Mouse (Mus musculus) kidney, postnatal 0 days (tissue): ENCODE results near the gene Clstn3. TPM values are rescaled to one million over a fixed set of nuclear protein-coding genes. Genes with fewer than 3 reads are reported as not detected.

ENCODE experiments used
- ATAC-seq: fragments of 200-750 bp; cut with Nextera tagmentation; replicated peaks from 2 replicates; pipeline ENCODE4 v1.8.0; 2017; ENCODE audit warnings: low read depth, moderate number of reproducible peaks, moderate TSS enrichment, moderate library complexity; ENCODE audit not compliant: low FRiP score
- DNase-seq: peaks from one replicate; pipeline ENCODE4 v3.0.0-alpha.2; 2016; ENCODE audit warnings: low spot score
- H3K27ac ChIP-seq: fragments of 300-500 bp; sonication (generic); 2 replicates; pipeline ENCODE4 v1.5.1; 2014; ENCODE audit warnings: mild to moderate bottlenecking
- H3K27me3 ChIP-seq: fragments of 300-500 bp; sonication (generic); 2 replicates; pipeline ENCODE4 v1.6.1; 2014; ENCODE audit warnings: low read length, mixed read lengths; ENCODE audit not compliant: insufficient read depth
- H3K36me3 ChIP-seq: fragments of 300-500 bp; sonication (generic); 2 replicates; pipeline ENCODE4 v1.6.1; 2014; ENCODE audit warnings: low read length, mixed read lengths; ENCODE audit not compliant: insufficient read depth
- H3K4me1 ChIP-seq: fragments of 300-500 bp; sonication (generic); replicated peaks from 2 replicates; pipeline ENCODE4 v1.6.1; 2014; ENCODE audit warnings: antibody characterized with exemption, low read length, mixed read lengths; ENCODE audit not compliant: insufficient read depth
- H3K4me2 ChIP-seq: fragments of 300-500 bp; sonication (generic); 2 replicates; pipeline ENCODE4 v1.6.1; 2014; ENCODE audit warnings: mild to moderate bottlenecking, low read length, moderate library complexity, mixed read lengths
- H3K4me3 ChIP-seq: fragments of 300-500 bp; sonication (generic); replicated peaks from 2 replicates; pipeline ENCODE4 v1.5.1; 2014; ENCODE audit warnings: low read depth, low read length
- H3K9ac ChIP-seq: fragments of 300-500 bp; sonication (generic); 2 replicates; pipeline ENCODE4 v1.6.1; 2014; ENCODE audit warnings: low read depth, low read length
- H3K9me3 ChIP-seq: fragments of 300-500 bp; sonication (generic); replicated peaks from 2 replicates; pipeline ENCODE4 v1.6.1; 2016; ENCODE audit warnings: low read length, inconsistent platforms, mixed read lengths
- CTCF ChIP-seq: IDR thresholded peaks from 2 replicates; pipeline ENCODE4 v1.5.1; 2016; ENCODE audit warnings: antibody characterized with exemption, low read depth, mild to moderate bottlenecking, moderate library complexity
- WGBS: fragments of 180-500 bp; shearing (Covaris S2); extraction: QIAGEN DNeasy Blood & Tissue Kit; methylation state at CpG from one replicate; pipeline ENCODE4 v1.1.7; 2014; 5-methylcytosine and 5-hydroxymethylcytosine counted together
- polyA plus RNA-seq: library from polyadenylated mRNA; unstranded; fragments of >200 nt; fragmentation: Nextera tagmentation; extraction: Ambion mirVana; gene quantifications from 2 replicates; pipeline ENCODE4 v1.2.1, GENCODE M21; 2015

The Clstn3 gene
- polyA plus RNA-seq, 1 experiment from 2014 or later = 2.5 TPM

- Histone ChIP-seq H3K27ac (no peak overlapping the region), H3K9me3 (no peaks in the 10 kb centered on the region), H3K4me1 (no peaks in the 10 kb centered on the region), H3K4me2 (no peak overlapping the region), H3K4me3 (no peak overlapping the region), H3K9ac (no peak overlapping the region), H3K36me3 (no peaks in the 10 kb centered on the region), H3K27me3 (no peaks in the 10 kb centered on the region)
- TF ChIP-seq CTCF = no peak
- ATAC-seq (no peak), DNase-seq (no peak)
- WGBS = 52% methylated on average over 4 of the region's 4 CpGs
Measured at GRCm38 (mm10) chr6:124505028-124505427, 40.4 kb upstream of the Clstn3 start.

GRCm38 (mm10) chr6:124502021-124502420 lies 37.4 kb upstream of the Clstn3 start:
- Histone ChIP-seq H3K27me3 (no peaks in the 10 kb centered on the region), H3K9me3 (no peaks in the 10 kb centered on the region), H3K4me3 (no peak overlapping the region), H3K36me3 (no peaks in the 10 kb centered on the region), H3K4me2 (no peak overlapping the region), H3K4me1 (no peaks in the 10 kb centered on the region), H3K9ac (no peak overlapping the region), H3K27ac (no peak overlapping the region)
- no peak for ATAC-seq
- no peak for TF ChIP-seq CTCF
- WGBS = 82% methylated on average over 5 of the region's 5 CpGs
- no peak for DNase-seq

GRCm38 (mm10) chr6:124501473-124501872 lies 36.9 kb upstream of the Clstn3 start:
- TF ChIP-seq CTCF = no peak
- ATAC-seq (no peak), DNase-seq (no peak)
- Histone ChIP-seq H3K9ac (no peak overlapping the region), H3K9me3 (no peaks in the 10 kb centered on the region), H3K4me1 (no peaks in the 10 kb centered on the region), H3K4me2 (no peak overlapping the region), H3K27me3 (no peaks in the 10 kb centered on the region), H3K36me3 (no peaks in the 10 kb centered on the region), H3K4me3 (no peak overlapping the region), H3K27ac (no peak overlapping the region)
- 78% methylated on average over 4 of the region's 4 CpGs for WGBS

GRCm38 (mm10) chr6:124499914-124500566 lies 35.4 kb upstream of the Clstn3 start:
- ATAC-seq = no peak
- Histone ChIP-seq H3K9ac (no peak overlapping the region), H3K27me3 (no peaks in the 10 kb centered on the region), H3K27ac (no peak overlapping the region), H3K4me2 (no peak overlapping the region), H3K9me3 (no peaks in the 10 kb centered on the region), H3K36me3 (no peaks in the 10 kb centered on the region), H3K4me1 (no peaks in the 10 kb centered on the region), H3K4me3 (no peak overlapping the region)
- 39% methylated on average over 10 of the region's 10 CpGs for WGBS
- no peak for DNase-seq
- no peak for TF ChIP-seq CTCF

DNA sequence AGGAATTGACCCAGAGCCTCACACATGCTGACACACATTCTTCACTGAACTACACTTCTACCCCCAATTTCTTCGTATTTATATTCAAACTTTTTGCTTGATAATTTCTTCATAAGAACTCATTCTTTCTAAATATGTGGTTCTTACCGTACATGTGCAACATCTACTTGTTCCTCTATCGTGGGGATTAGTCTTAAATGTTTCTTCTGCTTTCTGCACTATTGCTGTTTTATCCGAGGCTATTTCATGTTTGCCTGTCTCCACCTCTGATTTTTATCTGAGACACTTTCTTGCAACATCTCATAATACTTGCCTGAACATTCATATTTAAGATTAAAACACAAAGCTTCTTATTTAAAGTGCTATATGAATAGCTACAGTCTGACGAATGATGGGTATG lies 31.5 kb upstream of the Clstn3 start:
- H3K9me3 ChIP-seq = no peaks in the 10 kb centered on the region
- no peaks in the 10 kb centered on the region for H3K36me3 ChIP-seq
- no peak for TF ChIP-seq CTCF
- no peak overlapping the region for H3K27ac ChIP-seq
- DNase-seq = no peak
- WGBS = 93% methylated on average over 5 of the region's 5 CpGs
- no peak overlapping the region for H3K4me2 ChIP-seq
- no peak for ATAC-seq
- no peak overlapping the region for H3K4me3 ChIP-seq
- no peaks in the 10 kb centered on the region for H3K27me3 ChIP-seq
- no peak overlapping the region for H3K9ac ChIP-seq
- 0 out of 2 replicates have a peak, but pooled peaks cover 9% of the 10 kb centered on the region for H3K4me1 ChIP-seq

- DNase-seq (no peak), ATAC-seq (no peak)
- H3K27ac ChIP-seq = 0 out of 2 replicates have a peak overlapping the region, but pooled peaks have one; percentile 47
- H3K36me3 ChIP-seq = no peaks in the 10 kb centered on the region
- TF ChIP-seq CTCF = no peak
- no peak overlapping the region for H3K4me3 ChIP-seq
- H3K9ac ChIP-seq = no peak overlapping the region
- no peaks in the 10 kb centered on the region for H3K9me3 ChIP-seq
- 53% methylated on average over 5 of the region's 5 CpGs for WGBS
- H3K4me2 ChIP-seq = no peak overlapping the region
- H3K27me3 ChIP-seq = no peaks in the 10 kb centered on the region
- H3K4me1 ChIP-seq = 0 out of 2 replicates have a peak, but pooled peaks cover 9% of the 10 kb centered on the region
Measured at GRCm38 (mm10) chr6:124493886-124494285, 29.3 kb upstream of the Clstn3 start.
